Mouse (Mus musculus) liver, adult 2 months (tissue): ENCODE data around the gene E030018B13Rik.

ENCODE experiments used
- CTCF ChIP-seq: fragments of 200-500 bp; IDR thresholded peaks from 2 replicates; pipeline ENCODE4 v1.5.1; 2011; ENCODE audit warnings: low read depth, low read length, control low read depth
- POLR2A ChIP-seq: fragments of 200-500 bp; IDR thresholded peaks from 2 replicates; pipeline ENCODE4 v1.6.1; 2011; ENCODE audit warnings: low read length, control low read depth; ENCODE audit not compliant: insufficient read depth; ENCODE audit errors: extremely low read depth

- TF ChIP-seq POLR2A (no peak), CTCF (no peak)
Observed at GRCm38 (mm10) chr7:63912924-63913723, 3.5 kb upstream of the E030018B13Rik start.
